In the genomic region with DNA sequence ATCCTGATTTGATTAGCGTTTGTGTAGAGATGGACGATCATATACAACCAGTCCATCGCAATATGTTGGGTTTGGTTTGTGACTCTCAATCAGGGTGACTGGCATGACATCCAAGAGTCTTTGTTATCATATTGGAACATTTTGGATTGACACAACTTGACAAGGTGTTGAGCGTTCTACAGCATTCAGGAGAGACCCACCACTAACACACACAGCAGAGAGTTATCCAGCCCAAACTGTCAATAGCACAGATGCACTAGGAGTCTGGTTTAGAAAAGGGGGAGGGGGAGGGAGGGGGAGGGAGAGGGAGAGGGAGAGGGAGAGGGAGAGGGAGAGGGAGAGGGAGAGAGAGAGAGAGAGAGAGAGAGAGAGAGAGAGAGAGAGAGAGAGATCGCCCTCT, we compare ENCODE assay signal across 16 mouse cellular contexts.
DNase-seq lines count a peak whose midpoint lies in the region; ATAC-seq lines count a peak whose summit lies in the region.
"Had no signal": no experiment of that assay in that cellular context is flagged by ENCODE, and none has a peak within 500 bp of the region (broad histone marks: within the 10 kb centered on the region; RNA-seq: fewer than 3 reads in every experiment).

No protein-coding gene starts in this region.

- H3K27me3 ChIP-seq in hindbrain, embryonic 10.5 days (ENCODE audit: insufficient read depth, poor library complexity, severe bottlenecking): peaks cover 47% of the 10 kb centered on the region
- H3K27me3 ChIP-seq in hindbrain, embryonic 14.5 days (ENCODE audit: control insufficient read depth, insufficient read depth, low read length): no peaks in the 10 kb centered on the region; the same call in 1 of the 2 replicates
- H3K27me3 ChIP-seq in neural tube, embryonic 13.5 days: peaks cover 14% of the 10 kb centered on the region
- H3K27me3 ChIP-seq in neural tube, embryonic 15.5 days (replicated peaks): 0 out of 2 replicates have a peak, but pooled peaks cover 6% of the 10 kb centered on the region
- peaks cover 38% of the 10 kb centered on the region for H3K27me3 ChIP-seq in limb, embryonic 10.5 days (ENCODE audit: low read depth, poor library complexity, severe bottlenecking)

- peak overlapping the region; percentile 87; the same call in 1 of the 2 replicates for H3K27ac ChIP-seq in hindbrain, embryonic 10.5 days
- H3K27ac ChIP-seq in hindbrain, embryonic 14.5 days: no peak overlapping the region; the same call in 1 of the 2 replicates
- H3K27ac ChIP-seq in neural tube, embryonic 13.5 days (replicated peaks): peak overlapping the region; percentile 70
- H3K27ac ChIP-seq in neural tube, embryonic 15.5 days (replicated peaks): no peak overlapping the region
- 0 out of 2 replicates have a peak overlapping the region, but pooled peaks have one; percentile 69 for H3K27ac ChIP-seq in limb, embryonic 10.5 days
- H3K27ac ChIP-seq: embryonic facial prominence, embryonic 15.5 days had no signal

- H3K4me2 ChIP-seq in hindbrain, embryonic 14.5 days (replicated peaks): no peak overlapping the region
- no peak overlapping the region for H3K4me2 ChIP-seq in neural tube, embryonic 13.5 days
- no peak overlapping the region for H3K4me2 ChIP-seq in neural tube, embryonic 15.5 days

- WGBS in hindbrain, embryonic 10.5 days: 73% methylated on average over 5 of the region's 5 CpGs
- 60% methylated on average over 5 of the region's 5 CpGs for WGBS in hindbrain, embryonic 14.5 days
- WGBS in neural tube, embryonic 13.5 days: 58% methylated on average over 5 of the region's 5 CpGs
- 67% methylated on average over 5 of the region's 5 CpGs for WGBS in neural tube, embryonic 15.5 days
- 71% methylated on average over 5 of the region's 5 CpGs for WGBS in limb, embryonic 10.5 days

- no peak overlapping the region for H3K9ac ChIP-seq in hindbrain, embryonic 14.5 days
- H3K9ac ChIP-seq in neural tube, embryonic 13.5 days: no peak overlapping the region
- H3K9ac ChIP-seq in neural tube, embryonic 15.5 days (replicated peaks): no peak overlapping the region
- H3K9ac ChIP-seq: embryonic facial prominence, embryonic 15.5 days had no signal

- ATAC-seq in hindbrain, embryonic 14.5 days (ENCODE audit: low FRiP score): no peak
- ATAC-seq in neural tube, embryonic 13.5 days (ENCODE audit: low read depth): no peak
- no peak for ATAC-seq in neural tube, embryonic 15.5 days (ENCODE audit: low FRiP score)
- ATAC-seq: activated CD4-positive, CD25-positive, alpha-beta regulatory T cell, adult 4 months had no signal

- DNase-seq in hindbrain, embryonic 10.5 days (ENCODE audit: low spot score): no peak
- DNase-seq in hindbrain, embryonic 14.5 days (ENCODE audit: low spot score): no peak
- no peak for DNase-seq in limb, embryonic 10.5 days (ENCODE audit: low spot score)
- peak; percentile 77 for DNase-seq in retina, postnatal 1 day
- no peak for DNase-seq in layer of hippocampus, postnatal 36 days
- no peak for DNase-seq in urinary bladder, postnatal 14 days (ENCODE audit: low spot score)
- DNase-seq: adrenal gland, postnatal 10 days; cerebellum, adult 11-12 months; cerebellum, postnatal 14 days; left cerebral cortex, postnatal 4 days; lung, adult 18-20 months; lung, postnatal 14 days had no signal

- H3K4me1 ChIP-seq in hindbrain, embryonic 10.5 days (replicated peaks): peaks cover 35% of the 10 kb centered on the region
- H3K4me1 ChIP-seq in hindbrain, embryonic 14.5 days (replicated peaks; ENCODE audit: control insufficient read depth, insufficient read depth, low read length): peaks cover 22% of the 10 kb centered on the region
- H3K4me1 ChIP-seq in neural tube, embryonic 13.5 days (replicated peaks): peaks cover 42% of the 10 kb centered on the region
- peaks cover 29% of the 10 kb centered on the region for H3K4me1 ChIP-seq in neural tube, embryonic 15.5 days
- peaks cover 41% of the 10 kb centered on the region for H3K4me1 ChIP-seq in limb, embryonic 10.5 days

- no peak overlapping the region for H3K4me3 ChIP-seq in hindbrain, embryonic 10.5 days
- H3K4me3 ChIP-seq in hindbrain, embryonic 14.5 days (replicated peaks; ENCODE audit: low read length): no peak overlapping the region
- H3K4me3 ChIP-seq in neural tube, embryonic 13.5 days: no peak overlapping the region
- H3K4me3 ChIP-seq in neural tube, embryonic 15.5 days (replicated peaks): no peak overlapping the region
- no peak overlapping the region for H3K4me3 ChIP-seq in limb, embryonic 10.5 days

- H3K36me3 ChIP-seq in hindbrain, embryonic 10.5 days: no peaks in the 10 kb centered on the region
- H3K36me3 ChIP-seq in hindbrain, embryonic 14.5 days (replicated peaks; ENCODE audit: control insufficient read depth, insufficient read depth): no peaks in the 10 kb centered on the region
- no peaks in the 10 kb centered on the region for H3K36me3 ChIP-seq in neural tube, embryonic 13.5 days
- no peaks in the 10 kb centered on the region for H3K36me3 ChIP-seq in neural tube, embryonic 15.5 days
- H3K36me3 ChIP-seq in limb, embryonic 10.5 days: no peaks in the 10 kb centered on the region
- H3K36me3 ChIP-seq: embryonic facial prominence, embryonic 15.5 days had no signal

- no peaks in the 10 kb centered on the region for H3K9me3 ChIP-seq in hindbrain, embryonic 10.5 days
- H3K9me3 ChIP-seq in hindbrain, embryonic 14.5 days (ENCODE audit: control insufficient read depth, low read length): no peaks in the 10 kb centered on the region
- no peaks in the 10 kb centered on the region for H3K9me3 ChIP-seq in neural tube, embryonic 13.5 days
- no peaks in the 10 kb centered on the region for H3K9me3 ChIP-seq in neural tube, embryonic 15.5 days (replicated peaks)
- H3K9me3 ChIP-seq in limb, embryonic 10.5 days (replicated peaks): no peaks in the 10 kb centered on the region
- H3K9me3 ChIP-seq: embryonic facial prominence, embryonic 15.5 days had no signal

Comparison
In these comparisons a context has a peak if more than half of its experiments do, and no peak if none do; other contexts are left out.
1. H3K27ac ChIP-seq: peak in hindbrain, embryonic 10.5 days (single experiment), neural tube, embryonic 13.5 days (single experiment) and limb, embryonic 10.5 days (single experiment); none in hindbrain, embryonic 14.5 days (single experiment) and neural tube, embryonic 15.5 days (single experiment).